Mouse (Mus musculus) monocyte, adult 2 months (primary cell): Measurements from ENCODE around the gene Gif.
A peak's percentile ranks its signal among the peaks of the same experiment; 100 is the strongest.

ENCODE experiments used
- DNase-seq, 2 experiments: peaks; one replicate each; pipeline ENCODE4 v3.0.0; 2022; ENCODE audit warnings: low spot score in 2 of 2, low read depth in 1 of 2

The Gif gene

GRCm38 (mm10) chr19:11747298-11747697 lies at the start of gene Gif:
Gene Gif (plus strand): TSS chr19:11747554.
- DNase-seq: no peak

- no peak for DNase-seq
Observed at GRCm38 (mm10) chr19:11698342-11698741, 49.0 kb upstream of the Gif start.

- DNase-seq: no peak
Observed at GRCm38 (mm10) chr19:11712451-11712850, 34.9 kb upstream of the Gif start.

GRCm38 (mm10) chr19:11720071-11720470 lies 27.3 kb upstream of the Gif start:
- DNase-seq: no peak

- no peak for DNase-seq
Observed at GRCm38 (mm10) chr19:11723870-11724269, 23.5 kb upstream of the Gif start.

GRCm38 (mm10) chr19:11724275-11724674 lies 23.1 kb upstream of the Gif start:
- DNase-seq: no peak

GRCm38 (mm10) chr19:11725915-11726314 lies 21.4 kb upstream of the Gif start:
- no peak for DNase-seq

- DNase-seq: no peak
Observed at GRCm38 (mm10) chr19:11727304-11727703, 20.1 kb upstream of the Gif start.

- DNase-seq: no peak
Observed at GRCm38 (mm10) chr19:11730278-11730677, 17.1 kb upstream of the Gif start.

- DNase-seq: no peak
Observed at GRCm38 (mm10) chr19:11736455-11736854, 10.9 kb upstream of the Gif start.

GRCm38 (mm10) chr19:11745680-11746079 lies 1.7 kb upstream of the Gif start:
- no peak for DNase-seq

GRCm38 (mm10) chr19:11765059-11765458 lies 17.7 kb downstream of the Gif start:
- DNase-seq: no peak

GRCm38 (mm10) chr19:11766413-11766812 lies 19.1 kb downstream of the Gif start:
- peak in 1 of 2 experiments; percentile 24 for DNase-seq

- DNase-seq: no peak
Observed at GRCm38 (mm10) chr19:11768163-11768562, 20.8 kb downstream of the Gif start.

GRCm38 (mm10) chr19:11769257-11769920 lies 22.0 kb downstream of the Gif start:
- DNase-seq: no peak

- DNase-seq: peak; percentile 57 to 73
Observed at GRCm38 (mm10) chr19:11770205-11770892, 23.0 kb downstream of the Gif start, which contains the start of gene Mrpl16. Gene Mrpl16 (plus strand): TSS chr19:11770391.

- DNase-seq: peak in 1 of 2 experiments; percentile 32
Observed at GRCm38 (mm10) chr19:11777191-11777865, 30.0 kb downstream of the Gif start.

GRCm38 (mm10) chr19:11785409-11786154 lies 38.2 kb downstream of the Gif start:
- DNase-seq: no peak

- no peak for DNase-seq
Observed at GRCm38 (mm10) chr19:11787826-11788225, 40.5 kb downstream of the Gif start.

- no peak for DNase-seq
Observed at GRCm38 (mm10) chr19:11788876-11789275, 41.5 kb downstream of the Gif start.

- DNase-seq: no peak
Observed at GRCm38 (mm10) chr19:11791825-11792224, 44.5 kb downstream of the Gif start.
